Mouse (Mus musculus) midbrain, embryonic 16.5 days (tissue): ENCODE results near the gene Cd164l2. TPM values are rescaled to one million over a fixed set of nuclear protein-coding genes. Genes with fewer than 3 reads are reported as not detected.

Experiments
- ATAC-seq: fragments of 200-750 bp; cut with Nextera tagmentation; 2 replicates; pipeline ENCODE4 v1.8.0; 2017; ENCODE audit warnings: moderate TSS enrichment
- H3K27ac ChIP-seq: fragments of 300-500 bp; sonication (generic); 2 replicates; pipeline ENCODE4 v1.5.1; 2014; ENCODE audit warnings: mild to moderate bottlenecking, low read length, mixed read lengths
- H3K27me3 ChIP-seq: fragments of 300-500 bp; sonication (generic); 2 replicates; pipeline ENCODE4 v1.6.1; 2014; ENCODE audit warnings: low read depth, low read length, mixed read lengths; ENCODE audit not compliant: control insufficient read depth, insufficient read depth
- H3K36me3 ChIP-seq: fragments of 300-500 bp; sonication (generic); 2 replicates; pipeline ENCODE4 v1.6.1; 2014; ENCODE audit warnings: mild to moderate bottlenecking, low read length, moderate library complexity, mixed read lengths; ENCODE audit not compliant: control insufficient read depth, insufficient read depth
- H3K4me1 ChIP-seq: fragments of 300-500 bp; sonication (generic); 2 replicates; pipeline ENCODE4 v1.6.1; 2014; ENCODE audit warnings: mild to moderate bottlenecking, low read length, mixed read lengths; ENCODE audit not compliant: control insufficient read depth, insufficient read depth
- H3K4me2 ChIP-seq: fragments of 300-500 bp; sonication (generic); 2 replicates; pipeline ENCODE4 v1.6.1; 2014; ENCODE audit warnings: mild to moderate bottlenecking, low read length, mixed read lengths
- H3K4me3 ChIP-seq: fragments of 300-500 bp; sonication (generic); 2 replicates; pipeline ENCODE4 v1.5.1; 2014; ENCODE audit warnings: low read depth, mild to moderate bottlenecking, low read length, moderate library complexity, mixed read lengths
- H3K9ac ChIP-seq: fragments of 300-500 bp; sonication (generic); 2 replicates; pipeline ENCODE4 v1.6.1; 2014; ENCODE audit warnings: low read depth, low read length, mixed read lengths
- H3K9me3 ChIP-seq: fragments of 300-500 bp; sonication (generic); replicated peaks from 2 replicates; pipeline ENCODE4 v1.6.1; 2014; ENCODE audit warnings: mild to moderate bottlenecking, low read length, mixed read lengths; ENCODE audit not compliant: control insufficient read depth, poor library complexity, severe bottlenecking
- WGBS: fragments of 180-500 bp; shearing (Covaris S2); extraction: QIAGEN DNeasy Blood & Tissue Kit; methylation state at CpG from one replicate; pipeline ENCODE4 v1.1.7; 2014; 5-methylcytosine and 5-hydroxymethylcytosine counted together
- polyA plus RNA-seq: library from polyadenylated mRNA; unstranded; fragments of >200 nt; fragmentation: Nextera tagmentation; extraction: Ambion mirVana; gene quantifications from 2 replicates; pipeline ENCODE4 v1.2.1, GENCODE M21; 2015

Gene Cd164l2
- polyA plus RNA-seq, 1 experiment from 2014 or later = 4.1 TPM

DNA sequence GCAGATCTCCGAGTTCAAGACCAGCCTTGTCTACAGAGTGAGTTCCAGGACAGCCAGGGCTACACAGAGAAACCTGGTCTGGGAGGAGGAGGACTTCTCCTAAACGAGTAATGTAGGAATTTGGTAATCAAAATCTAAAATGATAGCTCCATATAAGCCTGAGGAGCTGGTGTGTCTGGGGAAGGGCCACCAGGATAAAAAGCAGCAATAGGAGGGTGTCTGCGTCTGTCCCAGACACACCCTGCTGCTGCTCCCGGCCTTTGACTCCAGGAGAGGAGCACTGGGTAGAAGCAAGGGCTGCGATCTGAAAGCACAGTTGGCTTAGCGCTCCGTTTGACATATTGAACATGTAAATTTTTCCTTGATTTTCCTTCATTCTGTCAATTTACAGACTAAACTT, 36.7 kb upstream of the Cd164l2 start:
- Histone ChIP-seq H3K9ac (no peak overlapping the region), H3K27ac (no peak overlapping the region), H3K27me3 (no peaks in the 10 kb centered on the region), H3K4me3 (no peak overlapping the region), H3K4me2 (no peak overlapping the region), H3K36me3 (no peaks in the 10 kb centered on the region), H3K4me1 (peaks cover 20% of the 10 kb centered on the region), H3K9me3 (no peaks in the 10 kb centered on the region)
- no peak for ATAC-seq
- 83% methylated on average over 7 of the region's 7 CpGs for WGBS

DNA sequence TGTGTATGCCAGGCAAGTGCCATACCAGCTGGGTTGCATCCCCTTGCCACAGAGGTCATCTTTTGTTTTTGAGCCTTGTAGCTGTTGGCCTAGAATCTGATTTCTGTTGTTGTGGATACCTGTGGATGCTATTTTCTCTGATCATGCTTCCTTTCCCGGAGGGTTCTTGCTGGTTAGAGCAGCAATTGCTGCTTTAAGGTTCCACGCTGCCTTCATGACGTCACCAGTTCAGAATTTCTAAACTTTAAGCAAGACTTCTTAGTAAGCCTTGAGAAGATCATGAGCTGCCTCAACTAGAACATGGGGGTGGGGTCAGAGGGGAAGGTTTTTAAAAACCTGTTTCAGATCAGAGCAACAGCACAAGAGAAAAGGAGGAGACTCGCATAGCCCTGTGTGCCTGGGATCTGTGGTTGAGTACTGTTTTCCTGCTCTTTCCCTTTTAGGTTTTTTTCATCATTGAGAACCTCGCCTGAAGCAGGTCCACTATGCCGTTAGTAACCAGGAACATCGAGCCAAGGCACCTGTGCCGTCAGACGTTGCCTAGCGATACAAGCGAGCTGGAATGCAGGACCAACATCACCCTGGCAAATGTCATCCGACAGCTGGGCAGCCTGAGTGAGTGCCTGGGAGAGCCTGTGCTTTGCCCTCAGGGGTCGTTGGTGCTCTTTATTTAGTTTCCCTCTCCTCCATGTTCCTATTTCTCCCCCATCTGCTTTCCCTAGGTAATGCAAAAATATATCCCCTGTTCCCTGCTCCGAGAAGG, 35.8 kb upstream of the Cd164l2 start:
- no peaks in the 10 kb centered on the region for H3K9me3 ChIP-seq
- peak overlapping the region; percentile 27; the same call in 1 of the 2 replicates for H3K9ac ChIP-seq
- peak; percentile 60; the same call in 1 of the 2 replicates for ATAC-seq
- H3K27me3 ChIP-seq = no peaks in the 10 kb centered on the region
- H3K4me3 ChIP-seq = no peak overlapping the region
- H3K4me2 ChIP-seq = peak overlapping the region; percentile 36; the same call in 1 of the 2 replicates
- 41% methylated on average over 14 of the region's 14 CpGs for WGBS
- no peaks in the 10 kb centered on the region for H3K36me3 ChIP-seq
- peak overlapping the region; percentile 65 for H3K27ac ChIP-seq
- H3K4me1 ChIP-seq = peaks cover 18% of the 10 kb centered on the region

DNA sequence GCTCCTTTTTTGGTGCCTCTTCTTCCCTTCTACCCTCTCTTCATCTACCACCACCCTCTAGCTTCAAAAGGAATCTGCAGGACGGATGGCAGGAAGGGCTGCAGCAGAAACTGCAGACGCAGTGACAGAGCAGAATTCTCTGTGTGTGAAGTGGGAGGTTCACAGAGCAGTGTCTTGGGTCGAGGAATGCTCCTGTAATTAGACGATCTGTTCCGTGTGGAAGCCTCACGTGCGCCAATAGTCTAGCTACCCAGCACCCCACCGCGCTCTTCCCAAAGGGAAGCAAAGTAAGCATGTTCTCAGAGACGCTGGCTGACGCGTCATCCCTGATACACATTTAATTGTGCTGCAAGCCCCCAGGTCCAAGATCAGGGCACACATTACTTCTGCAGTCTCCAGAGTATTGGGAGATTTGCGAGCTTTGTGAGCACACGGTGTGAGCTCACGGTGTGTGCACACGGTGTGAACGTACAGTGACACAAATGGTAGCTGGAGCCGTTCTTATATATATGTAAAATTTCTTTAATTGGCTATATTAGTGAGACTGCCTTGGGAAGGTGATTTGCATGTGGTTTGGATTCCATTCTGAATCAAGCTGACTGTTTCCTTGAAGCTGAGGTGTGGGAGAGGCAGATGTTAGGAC, 35.0 kb upstream of the Cd164l2 start:
- Histone ChIP-seq H3K9ac (peak overlapping the region; percentile 27; the same call in 1 of the 2 replicates), H3K27ac (peak overlapping the region; percentile 65), H3K36me3 (no peaks in the 10 kb centered on the region), H3K4me1 (peaks cover 18% of the 10 kb centered on the region), H3K27me3 (no peaks in the 10 kb centered on the region), H3K4me3 (no peak overlapping the region), H3K9me3 (no peaks in the 10 kb centered on the region), H3K4me2 (peak overlapping the region; percentile 36; the same call in 1 of the 2 replicates)
- 45% methylated on average over 18 of the region's 18 CpGs for WGBS
- ATAC-seq = peak; percentile 80

DNA sequence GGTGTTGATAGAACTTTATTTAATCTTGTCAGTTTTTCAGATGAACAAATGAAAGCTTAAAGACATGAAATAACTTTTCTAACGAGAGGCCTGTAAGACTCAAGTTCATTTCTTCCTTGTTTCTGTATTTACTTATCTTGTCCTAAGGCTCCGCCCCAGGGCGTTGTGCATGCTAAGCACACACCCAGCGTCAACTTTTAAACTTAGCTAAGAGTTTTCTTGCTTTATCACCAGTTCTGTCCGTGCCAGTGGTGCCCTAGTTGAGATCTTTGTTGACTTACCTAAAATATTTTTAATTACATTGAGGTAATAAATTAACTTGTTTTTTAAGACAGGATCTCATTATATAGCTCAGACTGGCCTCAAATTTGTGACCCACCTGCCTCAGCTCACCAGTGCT, 33.6 kb upstream of the Cd164l2 start:
- no peak for ATAC-seq
- Histone ChIP-seq H3K4me2 (no peak overlapping the region), H3K36me3 (no peaks in the 10 kb centered on the region), H3K4me3 (no peak overlapping the region), H3K9ac (no peak overlapping the region), H3K9me3 (no peaks in the 10 kb centered on the region), H3K4me1 (peaks cover 18% of the 10 kb centered on the region), H3K27ac (no peak overlapping the region), H3K27me3 (no peaks in the 10 kb centered on the region)
- 91% methylated on average over 5 of the region's 5 CpGs for WGBS

DNA sequence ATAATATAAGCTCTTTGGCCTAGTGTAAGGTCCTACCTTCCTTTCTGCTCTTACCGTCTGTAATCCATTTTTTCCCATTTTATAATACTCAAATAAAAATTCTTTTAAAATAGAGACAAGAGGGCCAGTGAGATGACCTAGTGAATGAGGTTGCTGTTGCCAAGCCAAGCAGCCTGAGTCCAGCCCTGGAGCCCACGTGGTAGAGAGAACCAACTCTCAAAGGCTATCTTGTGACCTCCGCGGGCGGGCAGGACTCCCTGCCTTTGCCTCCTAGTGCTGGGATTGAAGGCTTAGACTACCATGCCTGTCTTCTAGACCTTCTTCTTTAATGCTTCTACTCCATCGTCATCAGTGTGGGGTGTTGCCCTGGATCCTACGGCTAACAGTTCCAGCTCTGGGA, 32.7 kb upstream of the Cd164l2 start:
- Histone ChIP-seq H3K9me3 (no peaks in the 10 kb centered on the region), H3K4me1 (peaks cover 18% of the 10 kb centered on the region), H3K4me3 (no peak overlapping the region), H3K9ac (no peak overlapping the region), H3K36me3 (no peaks in the 10 kb centered on the region), H3K27me3 (no peaks in the 10 kb centered on the region), H3K27ac (no peak overlapping the region), H3K4me2 (no peak overlapping the region)
- ATAC-seq = no peak
- 97% methylated on average over 7 of the region's 7 CpGs for WGBS

DNA sequence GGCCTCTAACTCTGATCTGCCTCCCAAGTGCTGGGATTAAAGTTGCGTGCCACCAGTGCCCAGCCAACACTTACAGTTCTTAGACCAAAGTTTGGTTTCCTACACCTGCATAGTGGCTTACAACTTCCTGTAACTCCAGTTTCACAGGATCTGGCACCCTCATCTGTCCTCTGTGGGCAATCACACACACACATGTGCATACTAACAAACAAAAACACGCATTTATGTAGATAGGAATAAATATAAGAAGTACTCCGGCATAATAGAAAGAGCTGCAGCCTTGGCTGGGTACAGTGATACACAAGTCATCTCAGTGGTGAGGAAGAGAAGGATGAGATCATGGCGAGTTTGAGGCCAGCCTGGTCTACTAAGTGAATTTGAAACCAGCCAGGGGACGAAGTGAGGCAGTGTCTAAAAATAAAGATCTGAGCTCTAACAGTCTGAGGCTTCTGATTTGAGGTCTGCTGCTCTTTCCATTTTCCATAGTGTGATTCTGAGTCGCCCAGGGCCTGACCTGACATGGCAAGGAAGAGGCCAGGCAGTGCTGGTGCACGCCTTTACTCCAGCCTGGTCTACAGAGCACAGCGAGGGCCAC, 29.4 kb upstream of the Cd164l2 start:
- peaks cover 4% of the 10 kb centered on the region; the same call in 1 of the 2 replicates for H3K4me1 ChIP-seq
- no peak overlapping the region for H3K27ac ChIP-seq
- H3K4me3 ChIP-seq = no peak overlapping the region
- H3K9ac ChIP-seq = no peak overlapping the region
- no peak overlapping the region for H3K4me2 ChIP-seq
- WGBS = 92% methylated on average over 8 of the region's 8 CpGs
- H3K27me3 ChIP-seq = no peaks in the 10 kb centered on the region
- H3K9me3 ChIP-seq = no peaks in the 10 kb centered on the region
- H3K36me3 ChIP-seq = no peaks in the 10 kb centered on the region
- no peak for ATAC-seq

DNA sequence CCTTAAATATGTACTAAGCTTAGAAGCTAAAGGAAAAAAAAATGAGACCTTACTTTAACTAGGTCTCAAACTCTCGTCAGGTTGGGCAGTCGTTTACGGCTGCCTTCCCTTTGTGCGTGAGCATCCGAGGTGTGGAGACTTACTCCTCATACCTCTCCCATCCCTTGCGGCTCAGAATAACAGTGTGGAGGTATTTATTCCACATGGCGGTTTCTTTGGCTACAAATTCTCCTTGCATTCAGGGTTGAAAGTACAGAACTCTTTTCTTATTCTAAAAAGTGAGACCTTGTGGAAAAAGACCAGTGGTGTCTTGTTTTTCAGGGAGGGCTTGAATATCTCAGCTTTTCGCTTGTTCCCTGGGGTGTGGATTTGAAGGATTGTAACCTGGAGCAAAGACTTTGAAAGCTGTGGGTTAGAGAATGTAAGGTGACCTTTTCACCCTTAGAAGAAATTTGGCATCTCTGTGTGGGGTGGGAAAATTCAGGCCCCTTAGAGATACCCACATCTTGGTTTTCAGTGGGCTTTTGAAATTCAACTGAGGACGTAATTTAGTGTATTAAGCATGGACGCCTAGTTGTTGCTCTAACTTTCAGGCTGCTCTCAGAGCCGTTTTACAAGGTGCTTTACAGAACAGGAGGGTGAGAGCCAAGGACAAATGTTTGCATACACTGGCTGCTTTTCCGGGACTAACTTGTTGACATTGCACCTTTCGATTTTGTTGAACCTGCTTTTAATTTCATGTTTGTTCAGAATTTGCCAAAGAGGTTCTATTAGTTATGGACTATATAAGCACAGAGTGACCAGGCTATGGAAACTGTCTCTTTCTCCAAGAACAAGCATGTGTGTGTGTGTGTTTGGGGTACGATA, 27.7 kb upstream of the Cd164l2 start:
- Histone ChIP-seq H3K36me3 (0 out of 2 replicates have a peak, but pooled peaks cover 2% of the 10 kb centered on the region), H3K4me3 (no peak overlapping the region), H3K9ac (no peak overlapping the region), H3K27ac (no peak overlapping the region), H3K4me1 (peaks cover 4% of the 10 kb centered on the region; the same call in 1 of the 2 replicates), H3K9me3 (no peaks in the 10 kb centered on the region), H3K4me2 (no peak overlapping the region), H3K27me3 (no peaks in the 10 kb centered on the region)
- ATAC-seq = no peak
- WGBS = 60% methylated on average over 14 of the region's 14 CpGs

DNA sequence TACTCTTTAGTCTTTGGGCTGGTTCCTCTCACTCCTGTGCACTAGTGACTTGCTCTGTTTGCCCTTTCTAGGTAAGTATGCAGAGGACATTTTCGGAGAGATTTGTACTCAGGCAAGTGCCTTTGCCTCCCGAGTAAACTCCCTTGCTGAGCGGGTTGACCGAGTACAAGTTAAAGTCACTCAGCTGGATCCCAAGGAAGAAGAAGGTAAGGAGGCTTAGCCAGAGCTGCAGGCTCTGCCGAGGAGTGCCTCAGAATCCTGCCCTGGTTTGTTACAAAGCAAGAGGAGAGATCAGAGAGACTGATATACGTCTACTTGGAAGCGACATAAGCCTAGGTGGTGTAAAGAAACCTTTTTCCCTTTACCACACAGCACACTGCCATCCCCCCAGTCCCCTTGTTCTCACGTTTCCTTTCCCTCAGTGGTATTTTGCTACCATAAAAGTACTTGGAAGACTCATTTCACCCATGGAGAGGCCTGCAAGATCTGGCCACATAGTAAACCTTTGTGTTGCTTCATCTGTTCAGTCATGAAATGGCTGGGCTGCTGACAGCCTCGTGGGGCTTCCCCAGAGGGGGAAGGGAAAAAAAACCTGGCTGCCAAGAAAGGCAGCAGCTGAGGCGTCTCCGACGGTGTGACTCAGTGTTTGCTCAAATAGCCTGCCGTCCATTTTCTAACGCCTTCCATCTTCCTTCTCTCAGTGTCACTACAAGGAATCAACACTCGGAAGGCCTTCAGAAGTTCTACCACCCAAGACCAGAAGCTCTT, 26.8 kb upstream of the Cd164l2 start:
- 46% methylated on average over 15 of the region's 15 CpGs for WGBS

More for the DNA sequence above, 26.8 kb upstream of the Cd164l2 start:
- no peak overlapping the region for H3K9ac ChIP-seq
- no peak overlapping the region for H3K4me3 ChIP-seq
- no peak overlapping the region for H3K4me2 ChIP-seq
- H3K27ac ChIP-seq = peak overlapping the region; percentile 8; the same call in 1 of the 2 replicates
- H3K9me3 ChIP-seq = no peaks in the 10 kb centered on the region
- 0 out of 2 replicates have a peak, but pooled peaks cover 2% of the 10 kb centered on the region for H3K36me3 ChIP-seq
- ATAC-seq = no peak
- peaks cover 4% of the 10 kb centered on the region; the same call in 1 of the 2 replicates for H3K4me1 ChIP-seq
- H3K27me3 ChIP-seq = no peaks in the 10 kb centered on the region
